Mouse (Mus musculus) gastrocnemius, adult 2 months (tissue): ENCODE results near the gene Brpf3. TPM values are rescaled to one million over a fixed set of nuclear protein-coding genes. Genes with fewer than 3 reads are reported as not detected.
"Not testable (repeated sequence)": the region's sequence is repeated elsewhere in the genome, so short reads cannot be mapped to it uniquely, and the experiment has no call there.

Source experiments
- DNase-seq: peaks from one replicate; pipeline ENCODE4 v3.0.0; 2022
- H3K27ac ChIP-seq: fragments of 200-600 bp; 2 replicates; pipeline ENCODE4 v1.8.1; 2022; ENCODE audit warnings: mild to moderate bottlenecking
- H3K4me3 ChIP-seq: fragments of 200-600 bp; 2 replicates; pipeline ENCODE4 v1.8.1; 2022; ENCODE audit warnings: mild to moderate bottlenecking, moderate library complexity
- CTCF ChIP-seq: fragments of 200-600 bp; IDR thresholded peaks from 2 replicates; pipeline ENCODE4 v1.8.1; 2022; ENCODE audit warnings: antibody characterized with exemption, mild to moderate bottlenecking, moderate library complexity
- intact Hi-C: fragments of 180-260 bp; cut with DNase I; formaldehyde crosslinking; loops from one replicate; pipeline ENCODE4 v1.15.1; 2025
- total RNA-seq, 2 experiments: library from RNA; stranded (reverse); gene quantifications; 2 replicates each; pipeline ENCODE4 v1.2.3; 2021

Gene Brpf3
- total RNA-seq, 2 experiments from 2014 or later: 15.5 to 16.2 TPM

GRCm38 (mm10) chr17:28802006-28802481 lies 1.2 kb downstream of the Brpf3 start:
- peak; percentile 44 for DNase-seq
- peak overlapping the region; percentile 79 for H3K4me3 ChIP-seq
- H3K27ac ChIP-seq: peak overlapping the region; percentile 96
- TF ChIP-seq CTCF: no peak
- intact Hi-C loops: no loop called here

GRCm38 (mm10) chr17:28803316-28803715 lies 2.4 kb downstream of the Brpf3 start:
- TF ChIP-seq CTCF: no peak
- intact Hi-C loops: no loop called here
- Histone ChIP-seq H3K27ac (no peak overlapping the region), H3K4me3 (no peak overlapping the region)
- no peak for DNase-seq

- TF ChIP-seq CTCF: no peak
- intact Hi-C loops: no loop called here
Measured at GRCm38 (mm10) chr17:28804973-28805372, 4.1 kb downstream of the Brpf3 start.

GRCm38 (mm10) chr17:28806770-28807169 lies 5.9 kb downstream of the Brpf3 start:
- Histone ChIP-seq H3K27ac (no peak overlapping the region), H3K4me3 (no peak overlapping the region)
- no peak for DNase-seq
- TF ChIP-seq CTCF: no peak
- intact Hi-C loops: no loop called here

More at GRCm38 (mm10) chr17:28804973-28805372, 4.1 kb downstream of the Brpf3 start:
- Histone ChIP-seq H3K4me3 (no peak overlapping the region), H3K27ac (no peak overlapping the region)
- no peak for DNase-seq

GRCm38 (mm10) chr17:28808714-28809113 lies 7.8 kb downstream of the Brpf3 start:
- H3K27ac ChIP-seq: 0 out of 2 replicates have a peak overlapping the region, but pooled peaks have one; percentile 17
- H3K4me3 ChIP-seq: no peak overlapping the region
- no peak for TF ChIP-seq CTCF
- intact Hi-C loops: no loop called here
- no peak for DNase-seq

- 0 out of 2 replicates have a peak overlapping the region, but pooled peaks have one; percentile 17 for H3K27ac ChIP-seq
- no peak for TF ChIP-seq CTCF
- intact Hi-C loops: no loop called here
- DNase-seq: no peak
- no peak overlapping the region for H3K4me3 ChIP-seq
Measured at GRCm38 (mm10) chr17:28809175-28809831, 8.4 kb downstream of the Brpf3 start.

- TF ChIP-seq CTCF: no peak
- H3K4me3 ChIP-seq: no peak overlapping the region
- intact Hi-C loops: no loop called here
- no peak for DNase-seq
- H3K27ac ChIP-seq: no peak overlapping the region
Measured at GRCm38 (mm10) chr17:28812345-28812744, 11.5 kb downstream of the Brpf3 start.

- no peak for DNase-seq
- H3K27ac ChIP-seq: no peak overlapping the region
- H3K4me3 ChIP-seq: no peak overlapping the region
- no peak for TF ChIP-seq CTCF
- intact Hi-C loops: no loop called here
Measured at GRCm38 (mm10) chr17:28814529-28815097, 13.7 kb downstream of the Brpf3 start.

GRCm38 (mm10) chr17:28815384-28816004 lies 14.6 kb downstream of the Brpf3 start:
- Histone ChIP-seq H3K4me3 (no peak overlapping the region), H3K27ac (no peak overlapping the region)
- no peak for DNase-seq
- intact Hi-C loops: no loop called here
- no peak for TF ChIP-seq CTCF

- DNase-seq, H3K27ac ChIP-seq, intact Hi-C loops, H3K4me3 ChIP-seq: not testable (repeated sequence)
Measured at GRCm38 (mm10) chr17:28816326-28816725, 15.4 kb downstream of the Brpf3 start.

GRCm38 (mm10) chr17:28816875-28817811 lies 16.3 kb downstream of the Brpf3 start:
- H3K4me3 ChIP-seq: no peak overlapping the region
- no peak for TF ChIP-seq CTCF
- DNase-seq: no peak
- intact Hi-C loops: no loop called here
- no peak overlapping the region for H3K27ac ChIP-seq

- no peak for TF ChIP-seq CTCF
- intact Hi-C loops: no loop called here
Measured at GRCm38 (mm10) chr17:28820189-28820588, 19.3 kb downstream of the Brpf3 start.

More at GRCm38 (mm10) chr17:28820189-28820588, 19.3 kb downstream of the Brpf3 start:
- no peak for DNase-seq
- Histone ChIP-seq H3K27ac (no peak overlapping the region), H3K4me3 (no peak overlapping the region)
